Mouse (Mus musculus): ENCODE results near the gene Gm21936.
"Not testable (repeated sequence)": the region's sequence is repeated elsewhere in the genome, so short reads cannot be mapped to it uniquely, and the experiment has no call there.

Gene Gm21936

DNA sequence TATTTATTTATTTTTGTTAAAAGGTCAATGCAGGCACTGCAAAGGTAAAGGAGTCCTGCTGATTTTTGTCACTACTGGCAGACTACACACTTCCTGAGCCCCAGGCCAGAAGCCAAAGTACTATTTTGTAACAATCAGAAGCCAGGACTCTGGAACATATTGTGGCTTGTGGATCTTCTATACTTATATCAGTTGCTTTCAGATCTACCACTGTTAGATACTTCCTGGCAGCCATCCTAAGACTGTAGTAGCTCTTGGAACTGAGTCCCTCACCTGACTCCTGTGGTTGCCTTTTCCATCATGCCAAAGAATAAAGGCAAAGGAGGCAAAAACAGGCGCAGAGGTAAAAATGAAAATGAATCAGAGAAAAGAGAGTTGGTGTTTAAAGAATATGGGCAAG, at the start of gene Gm21936:
Gm21936 (plus strand) TSS at position 301 of the 400 bp plus-strand sequence.
- not testable (repeated sequence) for DNase-seq

DNA sequence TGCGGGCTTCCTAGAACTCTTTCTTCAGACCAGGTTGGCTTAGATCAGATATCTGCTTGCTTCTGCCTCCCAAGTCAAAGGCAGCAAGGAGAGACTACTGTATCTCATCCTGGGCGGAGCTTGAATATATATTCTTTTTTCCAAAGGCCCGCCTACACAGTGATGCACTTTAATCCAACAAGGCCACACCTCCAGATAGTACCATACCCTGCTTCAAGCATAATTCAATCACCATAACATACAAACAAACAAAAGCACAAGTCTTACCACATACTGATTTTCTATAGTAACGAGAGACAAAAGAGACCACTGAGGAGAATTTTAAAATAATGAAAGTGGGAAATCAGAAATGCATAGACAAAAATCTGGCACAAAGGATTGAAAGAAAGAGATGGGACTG, 19.7 kb upstream of the Gm21936 start, which contains the start of gene Gm21319:
Gm21319 (minus strand) TSS at position 101 of the 400 bp plus-strand sequence.
- not testable (repeated sequence) for DNase-seq

DNA sequence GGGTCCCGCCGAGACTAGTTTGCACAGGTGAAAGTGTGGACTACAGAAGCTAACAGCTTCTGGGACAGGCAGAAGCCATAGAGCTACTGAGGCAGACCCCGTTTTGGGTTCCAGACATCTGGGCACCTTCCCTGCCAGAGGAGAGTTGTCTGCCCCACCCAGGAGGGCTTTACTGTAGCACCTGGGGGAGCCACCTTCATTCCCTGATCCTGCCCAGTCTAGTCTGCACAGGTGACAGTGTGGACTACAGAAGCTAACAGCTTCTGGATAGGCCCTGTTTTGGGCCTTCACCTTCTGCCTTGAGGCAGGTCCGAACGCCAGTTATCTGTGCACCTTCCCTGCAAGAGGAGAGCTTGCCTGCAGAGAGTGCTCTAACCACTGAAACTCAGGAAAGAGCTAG, 2.7 kb downstream of the Gm21936 start:
- not testable (repeated sequence) for DNase-seq

DNA sequence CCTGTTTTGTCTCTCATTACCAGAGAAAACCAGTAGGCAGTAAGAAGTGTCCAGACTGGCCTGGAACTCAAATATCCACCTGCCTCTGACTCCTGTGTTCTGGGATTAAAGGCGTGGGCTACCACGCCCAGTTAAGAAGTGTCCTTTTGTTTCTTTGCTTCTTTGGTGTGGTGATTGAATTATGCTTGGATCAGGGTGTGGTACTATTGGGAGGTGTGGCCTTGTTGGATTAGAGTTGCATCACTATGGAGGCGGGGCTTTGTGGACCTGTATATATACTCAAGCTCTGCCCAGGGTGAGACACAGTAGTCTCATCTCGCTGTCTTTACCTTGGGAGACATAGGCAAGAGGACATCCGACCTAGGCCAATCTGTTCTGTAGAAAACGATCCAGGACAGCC, 21.0 kb downstream of the Gm21936 start, which contains the start of gene BB287469:
BB287469 (plus strand) TSS at position 301 of the 400 bp plus-strand sequence.
- DNase-seq = not testable (repeated sequence)

DNA sequence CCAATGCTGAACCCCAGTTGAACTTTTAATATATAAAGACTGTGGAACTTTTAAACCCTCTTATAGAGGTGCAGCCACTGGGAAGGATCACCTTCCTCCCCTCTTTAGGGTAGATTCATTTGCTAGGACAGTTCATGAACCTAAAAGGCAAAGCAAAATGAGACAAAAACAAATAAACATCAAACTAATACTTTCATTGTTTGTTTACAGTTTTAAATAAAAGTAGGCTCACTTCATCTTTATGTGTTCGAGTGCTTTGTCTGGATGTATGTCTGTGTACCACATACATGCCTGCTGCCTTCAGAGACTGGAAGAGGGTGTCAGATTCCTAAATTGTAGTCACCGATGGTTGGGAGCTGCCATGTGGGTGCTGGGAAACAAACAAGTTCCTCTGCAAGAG, 46.9 kb downstream of the Gm21936 start, which contains the start of gene Gm2001:
Gm2001 (minus strand) TSS at position 101 of the 400 bp plus-strand sequence.
- DNase-seq = not testable (repeated sequence)

Measured in kidney, adult 11 months (tissue).